Mouse (Mus musculus): Measurements from ENCODE around the gene Dscaml1.

Gene Dscaml1

GRCm38 (mm10) chr9:45779201-45779600 is 352.8 kb downstream of the Dscaml1 start:
- no peak for DNase-seq (ENCODE audit: low spot score)

GRCm38 (mm10) chr9:45783249-45784069 is 357.0 kb downstream of the Dscaml1 start:
- no peak for DNase-seq (ENCODE audit: low spot score)

- no peak for DNase-seq (ENCODE audit: low spot score)
Observed at GRCm38 (mm10) chr9:45787071-45787470, 360.6 kb downstream of the Dscaml1 start.

GRCm38 (mm10) chr9:45787547-45787946 is 361.1 kb downstream of the Dscaml1 start:
- no peak for DNase-seq (ENCODE audit: low spot score)

- DNase-seq (ENCODE audit: low spot score): no peak
Observed at GRCm38 (mm10) chr9:45788405-45788804, 362.0 kb downstream of the Dscaml1 start.

- no peak for DNase-seq (ENCODE audit: low spot score)
Observed at GRCm38 (mm10) chr9:45791456-45792142, 365.2 kb downstream of the Dscaml1 start.

GRCm38 (mm10) chr9:45792235-45792634 is 365.8 kb downstream of the Dscaml1 start:
- DNase-seq (ENCODE audit: low spot score): no peak

- no peak for DNase-seq (ENCODE audit: low spot score)
Observed at GRCm38 (mm10) chr9:45793697-45794096, 367.3 kb downstream of the Dscaml1 start.

- no peak for DNase-seq (ENCODE audit: low spot score)
Observed at GRCm38 (mm10) chr9:45795722-45796121, 369.3 kb downstream of the Dscaml1 start.

- no peak for DNase-seq (ENCODE audit: low spot score)
Observed at GRCm38 (mm10) chr9:45797271-45797670, 370.8 kb downstream of the Dscaml1 start.

GRCm38 (mm10) chr9:45798467-45799164 is 372.2 kb downstream of the Dscaml1 start:
- DNase-seq (ENCODE audit: low spot score): peak; percentile 56

GRCm38 (mm10) chr9:45799402-45799801 is 373.0 kb downstream of the Dscaml1 start:
- DNase-seq (ENCODE audit: low spot score): no peak
